Mouse (Mus musculus): ENCODE data around the gene Tbc1d2. TPM values are rescaled to one million over a fixed set of nuclear protein-coding genes. Genes with fewer than 3 reads are reported as not detected.
"Not testable (repeated sequence)": the region's sequence is repeated elsewhere in the genome, so short reads cannot be mapped to it uniquely, and the experiment has no call there.

Tbc1d2 gene
- polyA plus RNA-seq, 1 experiment from 2014 or later, result 0.57 TPM

DNA sequence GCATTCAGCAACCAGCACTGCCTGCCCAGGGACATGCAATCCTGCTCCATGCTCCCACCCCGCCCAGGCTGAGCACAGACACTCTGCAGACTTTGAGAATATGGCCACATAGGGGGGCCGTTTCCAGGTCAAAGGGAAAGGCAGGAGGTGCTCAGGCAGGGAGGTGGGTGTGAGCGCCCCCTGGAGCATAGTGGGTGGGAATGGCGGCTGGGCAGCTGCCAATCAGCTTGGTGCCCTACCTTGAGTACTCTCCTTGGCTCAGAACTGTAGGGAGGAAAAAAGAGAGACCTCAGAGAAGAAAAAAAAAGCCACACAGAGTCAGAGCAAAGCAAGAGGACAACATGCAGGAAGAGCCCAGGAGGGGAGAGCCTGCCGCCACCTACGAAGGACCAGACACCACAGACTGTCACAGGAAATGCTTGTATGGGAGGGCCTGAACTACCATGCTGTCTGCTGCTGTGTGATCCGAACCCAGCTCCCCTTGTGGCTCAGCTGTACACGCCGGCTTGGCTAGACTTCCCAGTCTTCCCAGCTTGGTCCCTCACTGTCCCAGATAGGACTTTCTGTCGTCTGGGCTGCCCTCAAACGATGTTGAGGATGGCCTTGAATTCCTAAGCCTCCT is 31.7 kb downstream of the Tbc1d2 start:
- Histone ChIP-seq H3K4me2 (no peak overlapping the region), H3K9ac (no peak overlapping the region), H3K4me1 (replicated peaks) (no peaks in the 10 kb centered on the region; the same call in 1 of the 2 replicates), H3K27me3 (peaks cover 10% of the 10 kb centered on the region), H3K4me3 (no peak overlapping the region), H3K9me3 (no peaks in the 10 kb centered on the region), H3K36me3 (no peaks in the 10 kb centered on the region), H3K27ac (replicated peaks) (no peak overlapping the region)
- WGBS, result 64% methylated on average over 11 of the region's 11 CpGs
- no peak for ATAC-seq (ENCODE audit: low read depth)

DNA sequence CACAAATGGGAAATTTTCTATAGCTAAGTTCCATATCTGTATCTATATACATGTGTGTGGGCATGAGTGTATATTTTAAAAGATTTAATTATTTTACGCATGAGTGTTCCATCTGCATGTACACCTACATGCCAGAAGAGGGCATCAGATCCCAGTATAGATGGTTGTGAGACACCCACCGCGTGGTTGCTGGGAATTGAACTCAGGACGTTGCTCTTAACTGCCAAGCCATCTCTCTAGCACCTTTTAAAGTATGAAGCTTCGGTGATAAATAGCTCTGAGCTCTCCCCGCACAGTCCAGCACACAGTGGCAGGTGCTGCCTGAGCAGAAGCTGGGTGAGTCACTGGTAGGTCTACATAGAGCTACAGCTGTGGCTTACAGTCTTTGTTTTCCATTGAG is 32.6 kb downstream of the Tbc1d2 start:
- H3K9me3 ChIP-seq, result no peaks in the 10 kb centered on the region
- 78% methylated on average over 6 of the region's 6 CpGs for WGBS
- no peak overlapping the region for H3K27ac ChIP-seq (replicated peaks)
- H3K4me3 ChIP-seq, result no peak overlapping the region
- H3K36me3 ChIP-seq, result no peaks in the 10 kb centered on the region
- no peaks in the 10 kb centered on the region; the same call in 1 of the 2 replicates for H3K4me1 ChIP-seq (replicated peaks)
- H3K4me2 ChIP-seq, result no peak overlapping the region
- peaks cover 10% of the 10 kb centered on the region for H3K27me3 ChIP-seq
- H3K9ac ChIP-seq, result no peak overlapping the region
- ATAC-seq (ENCODE audit: low read depth), result no peak

DNA sequence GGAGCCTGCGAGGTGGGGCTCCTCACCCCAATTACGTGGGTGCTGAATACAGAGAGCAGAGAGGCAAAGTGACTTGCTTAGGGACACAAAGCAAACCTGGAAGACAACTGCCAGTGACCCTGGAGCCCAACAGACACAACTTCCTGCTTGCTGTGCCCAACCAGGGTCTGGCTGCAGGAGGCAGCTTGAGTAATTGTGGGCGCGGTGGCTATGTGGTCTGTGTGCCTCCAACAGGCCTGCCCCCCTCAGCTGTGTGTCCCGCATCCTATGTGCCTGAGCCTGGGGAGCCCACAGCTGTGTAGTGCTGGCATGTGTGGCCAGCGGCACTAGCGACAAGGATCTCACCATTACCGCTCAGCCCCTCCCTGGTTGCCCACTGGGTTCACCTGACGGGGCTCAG is 35.4 kb downstream of the Tbc1d2 start:
- peaks cover 6% of the 10 kb centered on the region; the same call in 1 of the 2 replicates for H3K27me3 ChIP-seq
- H3K4me3 ChIP-seq, result no peak overlapping the region
- no peaks in the 10 kb centered on the region for H3K9me3 ChIP-seq
- no peak overlapping the region for H3K27ac ChIP-seq (replicated peaks)
- 78% methylated on average over 9 of the region's 9 CpGs for WGBS
- no peak overlapping the region for H3K9ac ChIP-seq
- ATAC-seq (ENCODE audit: low read depth), result no peak
- H3K4me2 ChIP-seq, result no peak overlapping the region
- H3K36me3 ChIP-seq, result no peaks in the 10 kb centered on the region
- H3K4me1 ChIP-seq (replicated peaks), result 0 out of 2 replicates have a peak, but pooled peaks cover 3% of the 10 kb centered on the region

DNA sequence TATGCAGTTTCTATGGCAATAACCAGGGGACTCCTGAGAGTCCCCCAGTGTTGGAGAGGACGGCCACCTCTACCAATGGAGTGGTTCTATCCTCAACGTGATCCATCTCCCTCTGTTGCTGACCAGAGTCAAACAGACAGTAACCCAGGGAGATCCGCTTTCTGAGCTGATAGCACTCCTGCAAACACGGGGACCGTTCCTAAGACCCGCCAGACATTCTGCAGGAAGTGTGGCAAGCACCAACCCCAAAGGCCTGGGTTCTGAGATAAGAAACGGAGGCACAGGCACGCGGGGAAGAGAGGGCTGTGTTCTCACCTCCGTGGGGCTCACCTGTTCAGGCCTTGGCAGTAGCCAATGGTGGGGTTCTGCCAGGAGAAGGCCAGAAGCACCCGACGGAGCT is 36.4 kb downstream of the Tbc1d2 start:
- H3K27ac ChIP-seq (replicated peaks), result no peak overlapping the region
- ATAC-seq (ENCODE audit: low read depth), result no peak
- no peaks in the 10 kb centered on the region for H3K9me3 ChIP-seq
- no peaks in the 10 kb centered on the region for H3K36me3 ChIP-seq
- H3K9ac ChIP-seq, result no peak overlapping the region
- H3K4me2 ChIP-seq, result no peak overlapping the region
- no peak overlapping the region for H3K4me3 ChIP-seq
- peaks cover 6% of the 10 kb centered on the region; the same call in 1 of the 2 replicates for H3K27me3 ChIP-seq
- 0 out of 2 replicates have a peak, but pooled peaks cover 3% of the 10 kb centered on the region for H3K4me1 ChIP-seq (replicated peaks)
- WGBS, result 85% methylated on average over 12 of the region's 12 CpGs

DNA sequence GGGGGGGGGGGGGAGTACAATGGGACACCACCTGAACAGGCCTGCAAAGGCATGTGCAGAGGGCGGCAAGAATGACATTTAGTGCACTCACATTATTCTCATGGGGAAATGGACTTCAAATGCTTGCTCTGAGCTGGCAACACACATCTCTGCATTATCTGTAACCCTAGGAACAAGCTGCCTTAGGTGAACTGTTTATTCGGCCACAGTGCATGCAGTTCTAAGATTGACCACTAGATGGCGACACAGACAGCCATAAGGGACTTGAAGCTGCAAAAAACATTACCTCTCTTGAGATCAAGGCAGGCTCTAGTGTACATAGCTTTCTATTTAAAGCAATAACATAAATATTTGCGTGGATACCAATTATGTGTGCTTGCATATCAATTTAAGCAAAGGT is 38.8 kb downstream of the Tbc1d2 start:
- Histone ChIP-seq H3K4me3 (no peak overlapping the region), H3K27me3 (peaks cover 9% of the 10 kb centered on the region; the same call in 1 of the 2 replicates), H3K4me1 (replicated peaks) (0 out of 2 replicates have a peak, but pooled peaks cover 3% of the 10 kb centered on the region), H3K27ac (replicated peaks) (no peak overlapping the region), H3K9me3 (no peaks in the 10 kb centered on the region), H3K9ac (no peak overlapping the region), H3K4me2 (no peak overlapping the region), H3K36me3 (no peaks in the 10 kb centered on the region)
- ATAC-seq (ENCODE audit: low read depth), result peak; percentile 37; the same call in 1 of the 2 replicates
- WGBS, result 1% methylated on average over 4 of the region's 4 CpGs

DNA sequence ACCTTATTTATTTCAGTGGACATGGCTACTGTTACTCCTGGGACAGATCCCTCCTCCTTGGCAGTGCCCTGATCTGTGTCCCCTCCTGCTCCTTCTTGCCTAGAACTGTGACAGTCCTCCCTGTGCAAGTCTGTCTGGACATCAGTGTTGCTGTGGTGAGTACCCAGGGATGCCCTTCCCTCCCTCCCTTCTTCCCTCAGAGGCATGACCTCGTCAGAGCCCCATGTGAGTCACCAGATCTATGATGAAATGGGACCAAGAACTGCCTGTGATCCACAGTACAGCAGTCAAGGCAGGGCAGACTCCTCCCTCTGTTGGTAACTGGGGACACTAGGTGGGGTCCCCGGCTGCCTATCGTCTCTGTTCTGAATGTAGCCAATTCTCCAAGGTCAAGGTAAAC is 42.4 kb downstream of the Tbc1d2 start:
- no peak overlapping the region for H3K27ac ChIP-seq (replicated peaks)
- H3K4me2 ChIP-seq, result no peak overlapping the region
- no peaks in the 10 kb centered on the region for H3K36me3 ChIP-seq
- peaks cover 16% of the 10 kb centered on the region for H3K27me3 ChIP-seq
- no peak for ATAC-seq (ENCODE audit: low read depth)
- H3K4me3 ChIP-seq, result no peak overlapping the region
- peaks cover 6% of the 10 kb centered on the region; the same call in 1 of the 2 replicates for H3K4me1 ChIP-seq (replicated peaks)
- WGBS, result 62% methylated on average over 3 of the region's 3 CpGs
- H3K9ac ChIP-seq, result no peak overlapping the region
- H3K9me3 ChIP-seq, result no peaks in the 10 kb centered on the region

DNA sequence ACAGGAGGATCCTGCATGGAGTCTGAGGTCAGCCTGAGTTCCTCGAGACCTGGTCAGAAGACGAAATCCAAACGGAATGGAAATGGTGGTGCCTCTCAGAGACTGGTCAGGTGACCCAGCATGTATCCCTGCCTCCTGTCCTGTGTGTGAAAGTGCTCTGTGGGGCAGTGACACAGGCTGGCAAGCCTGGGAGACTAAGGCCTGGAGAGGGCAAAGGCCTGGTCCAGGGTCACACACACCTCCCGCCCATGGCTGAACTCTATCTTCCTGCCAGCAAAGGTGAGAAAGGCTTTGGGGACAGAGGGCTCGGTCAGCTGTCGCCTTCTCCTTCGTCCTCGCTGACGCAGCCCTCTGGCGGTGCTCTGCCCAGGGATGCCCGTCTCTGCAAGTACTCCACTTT is 44.6 kb downstream of the Tbc1d2 start:
- no peaks in the 10 kb centered on the region for H3K9me3 ChIP-seq
- no peak overlapping the region for H3K9ac ChIP-seq
- H3K4me3 ChIP-seq, result no peak overlapping the region
- H3K36me3 ChIP-seq, result no peaks in the 10 kb centered on the region
- peaks cover 27% of the 10 kb centered on the region for H3K27me3 ChIP-seq
- 59% methylated on average over 11 of the region's 11 CpGs for WGBS
- no peak overlapping the region for H3K27ac ChIP-seq (replicated peaks)
- ATAC-seq (ENCODE audit: low read depth), result no peak
- H3K4me2 ChIP-seq, result no peak overlapping the region
- peaks cover 19% of the 10 kb centered on the region for H3K4me1 ChIP-seq (replicated peaks)

DNA sequence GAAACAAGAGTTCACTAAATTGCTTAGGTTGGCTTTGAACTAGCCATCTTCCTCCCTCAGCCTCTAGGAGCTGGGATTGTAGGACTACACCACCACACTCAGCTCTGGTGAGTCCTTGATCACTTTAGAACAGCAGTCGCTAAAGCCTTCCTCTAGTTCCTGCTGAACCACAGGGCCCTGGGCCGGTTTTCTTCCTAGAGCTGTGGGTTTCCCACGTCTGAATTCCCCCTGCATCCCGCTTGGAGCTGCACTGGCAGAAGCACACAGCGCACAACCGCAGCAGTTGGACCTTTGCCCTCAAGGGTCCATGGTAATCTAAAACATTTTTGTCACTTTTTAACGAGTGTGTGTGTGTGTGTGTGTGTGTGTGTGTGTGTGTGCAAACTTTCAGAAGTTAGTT is 47.3 kb downstream of the Tbc1d2 start:
- no peak overlapping the region for H3K4me2 ChIP-seq
- peaks cover 24% of the 10 kb centered on the region for H3K4me1 ChIP-seq (replicated peaks)
- no peaks in the 10 kb centered on the region for H3K36me3 ChIP-seq
- H3K9me3 ChIP-seq, result no peaks in the 10 kb centered on the region
- H3K4me3 ChIP-seq, result no peak overlapping the region
- H3K27me3 ChIP-seq, result peaks cover 40% of the 10 kb centered on the region
- H3K9ac ChIP-seq, result no peak overlapping the region
- ATAC-seq (ENCODE audit: low read depth), result no peak
- 66% methylated on average over 7 of the region's 7 CpGs for WGBS
- no peak overlapping the region for H3K27ac ChIP-seq (replicated peaks)

DNA sequence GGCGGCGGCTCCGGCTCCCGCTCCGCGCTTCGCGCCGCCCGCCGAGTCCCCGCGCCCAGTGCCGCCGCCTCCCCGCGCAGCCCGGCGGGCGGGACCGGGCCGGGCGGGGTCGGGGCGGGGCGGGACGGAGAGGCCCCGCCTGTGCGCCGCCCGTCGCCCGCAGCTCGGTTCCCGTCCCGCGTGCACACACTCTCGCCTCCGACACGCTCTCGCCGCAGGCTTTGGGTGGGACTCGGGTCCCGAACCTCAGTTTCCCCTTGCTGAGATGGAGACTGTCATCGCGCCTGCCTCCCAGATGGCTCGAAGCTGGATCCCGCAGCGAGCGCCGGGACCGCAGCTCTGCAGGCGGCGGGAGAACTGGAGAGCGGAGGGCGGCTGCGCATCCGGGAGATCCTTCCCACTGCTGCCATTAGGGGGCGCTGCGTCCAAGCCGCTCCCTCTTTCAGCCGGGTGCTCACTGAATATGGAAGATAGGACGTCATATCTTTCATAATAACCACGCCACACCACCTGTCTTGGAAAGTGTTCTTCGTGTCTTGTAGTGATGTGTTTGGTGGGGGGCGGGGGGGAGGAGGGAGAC is 48.1 kb downstream of the Tbc1d2 start, which contains the start of gene Coro2a:
Coro2a (minus strand) TSS at position 359 of the 580 bp plus-strand sequence.
- peak within 1 kb of the TSS; percentile 87 for H3K4me2 ChIP-seq
- H3K36me3 ChIP-seq, result no peaks in the 10 kb centered on the region
- peaks cover 44% of the 10 kb centered on the region for H3K27me3 ChIP-seq
- peak within 1 kb of the TSS; percentile 64 for H3K4me3 ChIP-seq
- peaks cover 24% of the 10 kb centered on the region for H3K4me1 ChIP-seq (replicated peaks)
- peak; percentile 66 for ATAC-seq (ENCODE audit: low read depth)
- H3K9me3 ChIP-seq, result no peaks in the 10 kb centered on the region
- H3K9ac ChIP-seq, result peak within 1 kb of the TSS; percentile 82
- peak within 1 kb of the TSS; percentile 56 for H3K27ac ChIP-seq (replicated peaks)
- WGBS, result 2% methylated on average over 47 of the region's 66 CpGs

DNA sequence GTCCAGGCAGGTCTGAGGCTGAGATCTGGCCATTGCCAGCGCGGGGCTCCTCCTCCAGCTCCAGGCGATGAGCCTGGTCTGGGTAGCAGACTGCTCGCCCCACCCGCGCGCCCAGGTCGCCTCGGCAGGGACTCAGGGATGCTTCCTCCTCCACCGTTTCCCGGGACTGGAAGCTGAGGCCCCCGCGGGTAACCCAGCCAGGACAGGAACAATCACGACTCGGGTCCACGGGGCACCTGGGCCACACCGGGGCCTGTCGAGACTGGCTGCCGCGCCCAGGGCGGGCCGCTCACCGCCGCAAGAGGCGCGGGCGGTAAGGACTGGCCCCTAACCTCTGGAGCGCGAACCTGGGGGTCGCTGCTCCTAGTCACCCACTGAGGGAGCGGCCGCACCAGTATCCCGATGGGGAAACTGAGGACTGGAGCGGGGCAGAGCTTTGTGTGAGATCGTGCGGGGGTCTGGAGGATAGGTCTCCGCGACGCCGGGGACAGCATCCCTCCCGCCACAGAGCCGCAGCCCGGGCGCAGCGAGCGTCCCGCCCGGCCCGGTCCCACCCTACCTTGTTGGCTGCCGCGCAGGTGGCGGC is 48.7 kb downstream of the Tbc1d2 start:
- Histone ChIP-seq H3K9me3 (no peaks in the 10 kb centered on the region), H3K4me3 (peak overlapping the region; percentile 64), H3K4me2 (peak overlapping the region; percentile 87), H3K9ac (peak overlapping the region; percentile 82), H3K36me3 (no peaks in the 10 kb centered on the region), H3K27ac (replicated peaks) (0 out of 2 replicates have a peak overlapping the region, but pooled peaks have one; percentile 56), H3K27me3 (peaks cover 44% of the 10 kb centered on the region), H3K4me1 (replicated peaks) (peaks cover 24% of the 10 kb centered on the region)
- WGBS, result under 1% methylated on average over 33 of the region's 52 CpGs
- ATAC-seq (ENCODE audit: low read depth), result peak; percentile 67

DNA sequence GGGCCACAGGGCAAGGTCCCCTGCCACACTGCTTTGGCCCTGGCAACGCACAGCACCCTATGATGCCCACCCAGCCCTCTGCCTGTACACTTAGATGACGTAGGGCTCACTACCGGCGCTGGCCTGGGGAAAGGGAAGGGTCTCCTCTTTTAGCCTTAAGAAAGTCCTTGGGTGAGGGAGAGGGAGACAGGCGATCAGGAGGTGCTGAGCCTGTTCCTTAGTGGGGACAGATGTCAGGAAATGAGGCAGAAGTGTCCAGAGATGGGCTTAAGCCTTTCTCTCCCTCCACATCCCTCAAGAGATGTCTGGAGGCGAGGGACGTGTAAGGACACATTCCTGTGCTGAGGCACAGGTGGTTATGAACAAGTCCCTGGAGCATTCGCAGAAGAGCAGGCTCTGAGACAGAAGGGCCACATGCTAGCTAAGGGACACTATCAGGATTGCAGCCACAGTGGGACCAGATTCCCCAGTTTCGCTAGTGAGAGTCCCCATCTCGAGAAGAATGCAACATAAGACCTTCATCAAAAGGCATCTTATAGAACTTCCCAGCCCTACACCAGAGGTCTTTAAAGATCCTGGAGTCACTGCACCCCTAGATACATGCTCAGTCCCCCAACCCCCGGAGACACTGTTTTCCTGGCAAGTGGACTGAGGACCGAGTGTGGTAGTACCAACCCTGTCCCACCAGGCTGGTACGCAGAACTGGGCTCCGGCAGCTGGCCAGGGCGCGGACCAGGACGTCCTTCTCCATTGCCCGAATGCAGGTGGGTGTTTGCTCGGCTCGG is 49.3 kb downstream of the Tbc1d2 start:
- Histone ChIP-seq H3K9me3 (no peaks in the 10 kb centered on the region), H3K4me3 (peak overlapping the region; percentile 64), H3K36me3 (no peaks in the 10 kb centered on the region), H3K4me1 (replicated peaks) (peaks cover 24% of the 10 kb centered on the region), H3K4me2 (peak overlapping the region; percentile 87), H3K27ac (replicated peaks) (no peak overlapping the region), H3K27me3 (peaks cover 44% of the 10 kb centered on the region), H3K9ac (peak overlapping the region; percentile 82)
- ATAC-seq (ENCODE audit: low read depth), result no peak; the same call in 1 of the 2 replicates
- 38% methylated on average over 20 of the region's 20 CpGs for WGBS

DNA sequence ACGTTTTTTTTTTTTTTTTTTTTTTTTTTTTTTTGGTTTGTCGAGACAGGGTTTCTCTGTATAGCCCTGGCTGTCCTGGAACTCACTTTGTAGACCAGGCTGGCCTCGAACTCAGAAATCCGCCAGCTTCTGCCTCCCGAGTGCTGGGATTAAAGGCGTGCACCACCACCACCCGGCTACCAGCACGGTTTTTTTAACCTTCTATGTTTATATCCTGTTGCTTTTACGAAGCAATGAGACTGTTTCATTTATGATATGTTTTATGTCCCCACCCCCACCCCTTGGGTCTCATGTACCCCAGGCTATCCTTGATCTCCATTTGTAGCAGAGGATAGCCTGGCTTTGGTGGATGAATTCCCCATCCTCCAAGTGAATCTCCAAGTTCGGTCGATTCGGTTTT is 50.4 kb downstream of the Tbc1d2 start:
- WGBS, result 84% methylated on average over 11 of the region's 12 CpGs

More for the DNA sequence above, 50.4 kb downstream of the Tbc1d2 start:
- not testable (repeated sequence) for ATAC-seq (ENCODE audit: low read depth); H3K27ac ChIP-seq (replicated peaks); H3K4me2 ChIP-seq; H3K4me3 ChIP-seq; H3K36me3 ChIP-seq; H3K9ac ChIP-seq; H3K9me3 ChIP-seq
- Histone ChIP-seq H3K27me3 (peaks cover 44% of the 10 kb centered on the region), H3K4me1 (replicated peaks) (peaks cover 24% of the 10 kb centered on the region)
